Mouse (Mus musculus) forebrain, embryonic 11.5 days (tissue): ENCODE results near the gene Ddx42. TPM values are rescaled to one million over a fixed set of nuclear protein-coding genes. Genes with fewer than 3 reads are reported as not detected.

Experiments
- ATAC-seq: fragments of 200-750 bp; cut with Nextera tagmentation; replicated peaks from 2 replicates; pipeline ENCODE4 v1.8.0; 2017; ENCODE audit warnings: moderate TSS enrichment; ENCODE audit not compliant: low FRiP score
- DNase-seq: peaks from one replicate; pipeline ENCODE4 v3.0.0-alpha.2; 2017; ENCODE audit warnings: low spot score
- H3K27ac ChIP-seq: fragments of 300-500 bp; sonication (generic); 2 replicates; pipeline ENCODE4 v1.5.1; 2014; ENCODE audit warnings: low read depth, low read length
- H3K27me3 ChIP-seq: fragments of 300-500 bp; sonication (generic); 2 replicates; pipeline ENCODE4 v1.6.1; 2014; ENCODE audit warnings: mild to moderate bottlenecking, low read length, mixed read lengths; ENCODE audit not compliant: control insufficient read depth, insufficient read depth
- H3K36me3 ChIP-seq: fragments of 300-500 bp; sonication (generic); 2 replicates; pipeline ENCODE4 v1.6.1; 2014; ENCODE audit warnings: mild to moderate bottlenecking, low read length, moderate library complexity, mixed read lengths; ENCODE audit not compliant: control insufficient read depth, insufficient read depth
- H3K4me1 ChIP-seq: fragments of 300-500 bp; sonication (generic); replicated peaks from 2 replicates; pipeline ENCODE4 v1.6.1; 2014; ENCODE audit warnings: low read length, mixed read lengths; ENCODE audit not compliant: control insufficient read depth, insufficient read depth
- H3K4me2 ChIP-seq: fragments of 300-500 bp; sonication (generic); 2 replicates; pipeline ENCODE4 v1.6.1; 2014; ENCODE audit warnings: low read depth, mild to moderate bottlenecking, low read length, moderate library complexity, mixed read lengths; ENCODE audit not compliant: severe bottlenecking
- H3K4me3 ChIP-seq: fragments of 300-500 bp; sonication (generic); 2 replicates; pipeline ENCODE4 v1.5.1; 2014; ENCODE audit warnings: low read depth, low read length
- H3K9ac ChIP-seq: fragments of 300-500 bp; sonication (generic); 2 replicates; pipeline ENCODE4 v1.6.1; 2014; ENCODE audit warnings: low read length
- H3K9me3 ChIP-seq: fragments of 300-500 bp; sonication (generic); 2 replicates; pipeline ENCODE4 v1.6.1; 2016; ENCODE audit warnings: low read length, mixed read lengths; ENCODE audit not compliant: control insufficient read depth
- WGBS: fragments of 180-500 bp; shearing (Covaris S2); extraction: QIAGEN DNeasy Blood & Tissue Kit; methylation state at CpG from one replicate; pipeline ENCODE4 v1.1.7; 2014; 5-methylcytosine and 5-hydroxymethylcytosine counted together
- polyA plus RNA-seq: library from polyadenylated mRNA; unstranded; fragments of >200 nt; fragmentation: Nextera tagmentation; extraction: Ambion mirVana; gene quantifications from 2 replicates; pipeline ENCODE4 v1.2.1, GENCODE M21; 2014

Ddx42 gene
- polyA plus RNA-seq, 1 experiment from 2014 or later = 111 TPM

DNA sequence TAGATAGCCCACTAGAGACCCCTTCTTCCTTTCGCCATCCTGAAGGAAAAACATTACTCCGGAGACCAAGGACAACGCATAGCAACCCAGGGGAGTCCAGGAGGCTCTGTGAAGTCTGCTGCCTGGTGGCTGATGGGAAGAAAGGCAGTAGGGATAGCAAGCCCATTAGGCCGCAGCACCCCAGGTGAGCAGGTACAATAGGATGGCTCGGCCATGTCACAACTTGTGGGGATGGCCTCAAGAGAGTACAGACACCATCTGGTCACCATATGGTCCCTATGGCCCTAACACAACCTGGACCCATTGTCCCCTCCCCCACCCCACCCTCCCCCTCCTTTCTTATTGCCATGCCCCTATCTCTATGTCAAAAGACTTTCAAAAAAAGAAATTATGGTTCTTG lies 51.1 kb downstream of the Ddx42 start:
- Histone ChIP-seq H3K9ac (no peak overlapping the region), H3K27me3 (no peaks in the 10 kb centered on the region), H3K9me3 (no peaks in the 10 kb centered on the region), H3K27ac (peak overlapping the region; percentile 66; the same call in 1 of the 2 replicates), H3K36me3 (peaks cover 20% of the 10 kb centered on the region; the same call in 1 of the 2 replicates), H3K4me3 (no peak overlapping the region), H3K4me2 (no peak overlapping the region), H3K4me1 (peaks cover 9% of the 10 kb centered on the region)
- DNase-seq (no peak), ATAC-seq (no peak)
- 78% methylated on average over 5 of the region's 5 CpGs for WGBS

GRCm38 (mm10) chr11:106268326-106269059 lies 51.8 kb downstream of the Ddx42 start:
- DNase-seq = no peak
- Histone ChIP-seq H3K4me2 (no peak overlapping the region), H3K27ac (peak overlapping the region; percentile 66), H3K4me3 (no peak overlapping the region), H3K27me3 (no peaks in the 10 kb centered on the region), H3K9me3 (no peaks in the 10 kb centered on the region), H3K36me3 (peaks cover 17% of the 10 kb centered on the region; the same call in 1 of the 2 replicates), H3K4me1 (peaks cover 9% of the 10 kb centered on the region), H3K9ac (peak overlapping the region; percentile 39)
- WGBS = 84% methylated on average over 8 of the region's 8 CpGs
- no peak for ATAC-seq

DNA sequence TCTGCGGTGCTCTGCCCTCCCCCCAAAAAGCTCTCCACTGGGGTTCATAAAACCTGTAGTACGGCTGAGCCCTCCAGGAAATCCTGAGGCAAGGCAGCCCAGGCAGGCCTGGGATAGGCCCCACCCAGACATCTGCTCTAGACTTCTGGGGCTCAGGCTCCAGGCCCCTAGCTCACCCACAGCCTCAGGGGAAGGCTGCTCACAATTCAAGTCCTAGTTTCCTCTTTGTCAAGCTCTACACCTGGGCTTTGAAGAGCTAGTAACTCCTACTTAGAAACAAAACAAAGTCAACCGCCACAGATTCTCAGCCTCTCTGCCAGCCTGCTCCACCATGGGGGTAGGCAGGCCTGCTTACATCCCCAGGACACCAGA lies 52.3 kb downstream of the Ddx42 start:
- peaks cover 12% of the 10 kb centered on the region; the same call in 1 of the 2 replicates for H3K36me3 ChIP-seq
- H3K4me1 ChIP-seq = peaks cover 9% of the 10 kb centered on the region
- peak overlapping the region; percentile 23; the same call in 1 of the 2 replicates for H3K9ac ChIP-seq
- no peak overlapping the region for H3K4me2 ChIP-seq
- 83% methylated on average over 3 of the region's 3 CpGs for WGBS
- peak overlapping the region; percentile 53 for H3K27ac ChIP-seq
- no peak for ATAC-seq
- no peaks in the 10 kb centered on the region for H3K9me3 ChIP-seq
- no peak for DNase-seq
- no peaks in the 10 kb centered on the region for H3K27me3 ChIP-seq
- H3K4me3 ChIP-seq = no peak overlapping the region

DNA sequence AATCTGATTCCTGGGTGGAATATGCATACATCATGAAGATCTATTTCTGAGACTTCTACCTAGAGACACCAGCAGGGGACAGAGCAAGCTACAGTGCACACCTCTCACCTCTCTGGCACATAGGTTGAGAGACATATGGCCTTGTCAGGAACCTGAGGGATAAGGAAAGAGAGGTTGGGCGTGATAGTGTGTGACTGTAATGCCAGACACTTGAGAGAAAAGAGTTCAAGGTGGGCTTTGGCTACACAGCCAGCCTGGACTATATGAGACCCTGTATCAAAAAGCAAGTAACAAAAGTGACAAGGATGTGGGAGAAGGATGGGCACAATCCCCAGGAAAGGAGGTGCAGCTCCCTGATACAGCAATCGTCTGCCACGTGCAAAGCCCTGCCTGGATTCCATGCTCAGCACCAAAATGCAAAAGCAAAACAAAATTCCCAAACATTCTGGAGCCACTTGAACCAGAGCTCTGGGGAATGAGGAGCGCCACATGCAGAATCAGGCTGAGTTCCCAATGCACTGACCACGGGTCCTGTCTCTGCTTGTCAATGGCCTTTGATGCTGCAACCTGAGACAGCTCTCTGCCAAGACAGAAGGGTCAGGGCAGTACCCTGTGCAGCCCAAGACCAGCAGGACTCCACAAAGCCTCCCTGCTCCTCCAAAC lies 54.5 kb downstream of the Ddx42 start:
- Histone ChIP-seq H3K4me3 (peak overlapping the region; percentile 96), H3K9me3 (no peaks in the 10 kb centered on the region), H3K36me3 (no peaks in the 10 kb centered on the region; the same call in 1 of the 2 replicates), H3K4me2 (peak overlapping the region; percentile 59), H3K4me1 (peaks cover 9% of the 10 kb centered on the region), H3K27ac (no peak overlapping the region), H3K9ac (peak overlapping the region; percentile 94), H3K27me3 (no peaks in the 10 kb centered on the region)
- DNase-seq (no peak), ATAC-seq (no peak)
- 58% methylated on average over 5 of the region's 5 CpGs for WGBS

GRCm38 (mm10) chr11:106271794-106272643 lies 55.3 kb downstream of the Ddx42 start:
- H3K36me3 ChIP-seq = no peaks in the 10 kb centered on the region; the same call in 1 of the 2 replicates
- peak overlapping the region; percentile 59 for H3K4me2 ChIP-seq
- WGBS = 3% methylated on average over 41 of the region's 41 CpGs
- H3K27ac ChIP-seq = peak overlapping the region; percentile 78
- H3K27me3 ChIP-seq = no peaks in the 10 kb centered on the region; the same call in 1 of the 2 replicates
- peak overlapping the region; percentile 96 for H3K4me3 ChIP-seq
- ATAC-seq (no peak; the same call in 1 of the 2 replicates), DNase-seq (peak; percentile 75)
- no peaks in the 10 kb centered on the region for H3K9me3 ChIP-seq
- H3K4me1 ChIP-seq = peaks cover 9% of the 10 kb centered on the region
- peak overlapping the region; percentile 94 for H3K9ac ChIP-seq

DNA sequence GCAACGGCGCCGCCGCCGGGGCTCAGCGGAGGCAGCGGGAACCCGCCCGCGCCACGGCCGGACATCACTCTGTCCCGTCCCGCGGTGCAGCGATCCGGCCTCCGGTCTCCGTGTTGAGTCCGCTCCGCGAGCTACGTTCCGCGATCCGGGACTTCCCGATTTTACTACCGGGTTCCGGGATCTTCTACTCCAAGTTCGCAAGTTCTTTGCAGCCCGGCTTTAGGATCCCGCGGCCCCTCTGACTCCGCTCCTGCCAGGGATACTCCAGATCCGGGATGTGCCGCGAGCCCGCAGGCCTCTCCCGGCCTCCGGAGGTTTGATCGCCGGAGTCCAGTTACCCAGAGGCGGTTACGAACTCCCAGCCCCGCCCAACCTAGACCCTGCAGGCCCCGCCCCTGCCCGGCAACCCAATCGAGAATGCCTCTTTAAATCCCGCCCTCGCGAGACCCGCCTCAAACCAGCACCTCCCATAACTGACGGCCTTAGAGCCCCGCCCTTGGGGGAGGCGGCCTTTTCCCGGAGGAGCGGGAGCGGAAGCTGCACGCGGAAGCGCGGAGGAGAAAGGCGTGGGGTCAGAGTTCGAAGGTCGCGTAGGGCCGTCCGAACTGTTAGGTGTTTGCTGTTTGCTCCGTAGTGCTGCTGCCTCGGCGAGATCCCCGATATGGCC lies 56.1 kb downstream of the Ddx42 start, which contains the start of gene Smarcd2:
TSS of gene Smarcd2 (minus strand) at position 329 of the 667 bp plus-strand sequence.
- Histone ChIP-seq H3K27ac (peak within 1 kb of the TSS; percentile 78), H3K9me3 (no peaks in the 10 kb centered on the region), H3K27me3 (no peaks in the 10 kb centered on the region; the same call in 1 of the 2 replicates), H3K36me3 (no peaks in the 10 kb centered on the region), H3K4me1 (peaks cover 9% of the 10 kb centered on the region), H3K4me3 (peak within 1 kb of the TSS; percentile 96), H3K9ac (peak within 1 kb of the TSS; percentile 94), H3K4me2 (peak within 1 kb of the TSS; percentile 59)
- ATAC-seq = peak; percentile 95
- DNase-seq = peak; percentile 100
- WGBS = under 1% methylated on average over 72 of the region's 72 CpGs

- peak overlapping the region; percentile 59 for H3K4me2 ChIP-seq
- peak; percentile 35 for ATAC-seq
These were observed 56.6 kb downstream of the Ddx42 start for GRCm38 (mm10) chr11:106273311-106273684.

More at GRCm38 (mm10) chr11:106273311-106273684, 56.6 kb downstream of the Ddx42 start:
- Histone ChIP-seq H3K9me3 (no peaks in the 10 kb centered on the region), H3K4me3 (peak overlapping the region; percentile 96), H3K36me3 (no peaks in the 10 kb centered on the region), H3K27ac (peak overlapping the region; percentile 71; the same call in 1 of the 2 replicates), H3K4me1 (peaks cover 8% of the 10 kb centered on the region), H3K27me3 (no peaks in the 10 kb centered on the region; the same call in 1 of the 2 replicates), H3K9ac (peak overlapping the region; percentile 52)
- WGBS = 20% methylated on average over 16 of the region's 16 CpGs
- DNase-seq = no peak
